Mouse (Mus musculus) kidney, postnatal 36 days (tissue): ENCODE data around the gene Gm2956.
"Not testable (repeated sequence)": the region's sequence is repeated elsewhere in the genome, so short reads cannot be mapped to it uniquely, and the experiment has no call there.

Source experiments
- DNase-seq, 2 experiments: peaks; one replicate each; pipeline ENCODE4 v3.0.0; 2021 to 2022; ENCODE audit warnings: mixed read lengths in 2 of 2

Gm2956 gene

DNA sequence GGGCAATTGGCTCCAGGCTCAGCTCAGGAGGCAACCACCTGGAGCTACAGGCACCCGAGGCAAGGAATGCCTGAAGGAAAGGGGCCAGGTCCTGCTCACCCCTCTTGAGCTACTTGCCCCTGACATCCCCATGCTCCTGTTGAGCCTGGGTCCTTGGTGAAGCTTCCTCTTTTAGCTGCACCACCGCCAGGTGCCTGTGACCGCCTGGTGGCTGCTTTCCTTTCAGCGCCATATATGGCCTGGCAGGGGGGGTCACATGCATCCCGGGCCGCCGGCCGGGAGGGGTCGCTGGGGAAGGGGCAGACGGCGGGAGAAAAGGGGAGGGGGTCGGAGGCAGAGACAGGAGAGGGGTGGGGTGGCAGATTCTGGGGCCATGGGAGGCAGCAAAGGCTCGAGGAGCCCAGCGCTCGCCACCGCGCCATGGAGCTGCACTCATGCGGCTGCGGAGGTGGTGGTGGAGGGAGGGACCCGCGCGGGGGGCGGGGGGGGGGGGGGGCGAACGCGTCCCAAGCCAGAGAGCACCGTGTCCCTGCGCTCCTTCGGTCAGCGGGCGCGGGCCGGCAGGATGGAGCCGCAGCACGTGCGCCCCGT lies at the start of gene Gm2956:
Gene Gm2956, plus strand, starts transcription at position 541 of the 591 bp plus-strand sequence.
- not testable (repeated sequence) for DNase-seq

- DNase-seq, result not testable (repeated sequence)
Observed at GRCm38 (mm10) chr14:3333406-3333805, 979 bp downstream of the Gm2956 start.

- not testable (repeated sequence) for DNase-seq
Observed at GRCm38 (mm10) chr14:3394793-3395192, 62.4 kb downstream of the Gm2956 start, which contains the start of gene Gm10413. Gene Gm10413, plus strand, starts transcription at chr14:3395093.
